Mouse (Mus musculus) kidney, postnatal 36 days (tissue): ENCODE results near the gene Vmp1.
A peak's percentile ranks its signal among the peaks of the same experiment; 100 is the strongest.

Source experiments
- DNase-seq, 2 experiments: peaks; one replicate each; pipeline ENCODE4 v3.0.0; 2021 to 2022; ENCODE audit warnings: mixed read lengths in 2 of 2

Gene Vmp1

GRCm38 (mm10) chr11:86683395-86684125, at the start of gene Vmp1, which contains the start of gene Ptrh2:
Gene Vmp1, minus strand, starts transcription at chr11:86683836.
Gene Ptrh2, plus strand, starts transcription at chr11:86683985.
- DNase-seq, result peak; percentile 94 to 97

GRCm38 (mm10) chr11:86731443-86731842, 47.8 kb upstream of the Vmp1 start:
- no peak for DNase-seq

- no peak for DNase-seq
These were observed 42.0 kb upstream of the Vmp1 start for GRCm38 (mm10) chr11:86725607-86726006.

- peak; percentile 30 to 33 for DNase-seq
These were observed 41.3 kb upstream of the Vmp1 start for GRCm38 (mm10) chr11:86724982-86725381.

GRCm38 (mm10) chr11:86724004-86724403, 40.4 kb upstream of the Vmp1 start:
- DNase-seq, result no peak

- no peak for DNase-seq
These were observed 35.8 kb upstream of the Vmp1 start for GRCm38 (mm10) chr11:86719390-86719789.

GRCm38 (mm10) chr11:86718369-86718768, 34.7 kb upstream of the Vmp1 start:
- DNase-seq, result no peak

- no peak for DNase-seq
These were observed 33.9 kb upstream of the Vmp1 start for GRCm38 (mm10) chr11:86717306-86718065.

- no peak for DNase-seq
These were observed 31.0 kb upstream of the Vmp1 start for GRCm38 (mm10) chr11:86714606-86715005.

GRCm38 (mm10) chr11:86701151-86701550, 17.5 kb upstream of the Vmp1 start:
- DNase-seq, result no peak

- DNase-seq, result no peak
These were observed 11.8 kb upstream of the Vmp1 start for GRCm38 (mm10) chr11:86695461-86695860.

- no peak for DNase-seq
These were observed 8.9 kb upstream of the Vmp1 start for GRCm38 (mm10) chr11:86692546-86692945.

GRCm38 (mm10) chr11:86691956-86692355, 8.3 kb upstream of the Vmp1 start:
- DNase-seq, result no peak

- DNase-seq, result no peak
These were observed 7.8 kb upstream of the Vmp1 start for GRCm38 (mm10) chr11:86691482-86691881.

GRCm38 (mm10) chr11:86690383-86690782, 6.7 kb upstream of the Vmp1 start:
- no peak for DNase-seq

- DNase-seq, result no peak
These were observed 1.7 kb upstream of the Vmp1 start for GRCm38 (mm10) chr11:86685366-86685765.

- no peak for DNase-seq
These were observed 733 bp upstream of the Vmp1 start for GRCm38 (mm10) chr11:86684126-86685012.

GRCm38 (mm10) chr11:86682861-86683260, 775 bp downstream of the Vmp1 start:
- no peak for DNase-seq

- no peak for DNase-seq
These were observed 2.2 kb downstream of the Vmp1 start for GRCm38 (mm10) chr11:86681423-86681822.

- DNase-seq, result no peak
These were observed 2.9 kb downstream of the Vmp1 start for GRCm38 (mm10) chr11:86680729-86681128.

GRCm38 (mm10) chr11:86678957-86679356, 4.7 kb downstream of the Vmp1 start:
- peak; percentile 63 to 68 for DNase-seq

- no peak for DNase-seq
These were observed 8.1 kb downstream of the Vmp1 start for GRCm38 (mm10) chr11:86675520-86675919.

- DNase-seq, result no peak
These were observed 10.9 kb downstream of the Vmp1 start for GRCm38 (mm10) chr11:86672772-86673171.
